Mouse (Mus musculus): ENCODE results near the gene Gm4894.

Gene Gm4894

DNA sequence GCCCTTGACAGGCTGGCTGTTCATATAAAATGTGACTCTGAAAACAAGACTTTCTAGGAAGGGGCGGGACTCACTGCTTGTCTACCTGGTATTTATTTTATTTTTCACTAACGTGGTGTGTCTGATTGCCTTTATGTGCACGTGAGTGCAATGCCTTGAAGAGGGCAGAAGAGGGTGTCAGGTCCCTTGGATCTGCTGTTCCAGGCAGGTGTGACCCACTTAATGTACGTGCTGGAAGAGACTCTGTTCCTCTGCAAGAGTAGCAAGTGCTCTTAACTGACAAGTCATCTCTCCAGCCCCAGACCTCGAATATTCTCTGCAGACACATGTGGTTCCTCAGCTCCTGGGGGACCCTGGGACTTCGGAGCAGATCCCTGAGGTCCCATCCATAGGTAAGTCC is at the start of gene Gm4894:
TSS of gene Gm4894 (plus strand) at position 301 of the 400 bp plus-strand sequence.
- no peak for DNase-seq (ENCODE audit: low read depth, low spot score)

DNA sequence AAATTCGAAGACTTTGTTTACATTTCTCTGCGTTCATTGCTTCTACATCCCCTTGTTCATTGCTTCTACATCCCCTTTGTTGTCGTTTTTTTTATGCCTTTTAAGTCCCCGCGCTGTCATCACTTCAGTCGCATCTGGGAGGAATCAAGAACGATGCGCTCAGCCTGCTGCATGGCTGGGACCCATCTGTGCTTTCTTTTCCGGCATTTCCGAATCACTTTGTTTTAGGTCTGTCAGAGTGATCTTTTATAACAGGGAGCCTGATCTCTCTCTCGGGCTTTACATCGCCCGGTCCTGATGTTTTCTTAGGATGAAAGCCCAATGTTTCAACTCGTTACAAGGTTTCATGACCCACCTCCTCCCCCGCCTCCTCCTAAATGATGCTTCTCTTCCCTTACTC is 44.0 kb upstream of the Gm4894 start:
- no peak for DNase-seq (ENCODE audit: low read depth, low spot score)

DNA sequence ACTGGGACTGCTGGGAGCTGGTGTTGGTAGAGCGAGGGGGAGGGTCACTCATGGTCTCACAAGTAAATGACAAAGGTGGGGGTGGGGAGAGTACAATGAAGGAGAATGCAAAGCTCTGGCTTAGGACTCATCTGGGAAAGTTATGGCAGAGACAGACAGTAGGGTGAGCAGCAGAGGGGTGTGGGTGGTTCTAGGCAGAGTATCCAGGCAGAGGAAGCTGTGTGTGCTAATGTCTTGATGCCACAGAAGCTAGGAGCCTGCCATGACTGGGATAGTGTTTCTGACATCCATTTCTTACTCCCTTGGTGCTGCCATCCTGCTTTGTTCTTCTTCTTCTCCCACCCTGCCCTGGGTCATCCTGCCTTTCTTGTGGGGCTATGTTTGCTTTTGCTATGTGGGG is 38.8 kb upstream of the Gm4894 start:
- DNase-seq (ENCODE audit: low read depth, low spot score), result no peak

DNA sequence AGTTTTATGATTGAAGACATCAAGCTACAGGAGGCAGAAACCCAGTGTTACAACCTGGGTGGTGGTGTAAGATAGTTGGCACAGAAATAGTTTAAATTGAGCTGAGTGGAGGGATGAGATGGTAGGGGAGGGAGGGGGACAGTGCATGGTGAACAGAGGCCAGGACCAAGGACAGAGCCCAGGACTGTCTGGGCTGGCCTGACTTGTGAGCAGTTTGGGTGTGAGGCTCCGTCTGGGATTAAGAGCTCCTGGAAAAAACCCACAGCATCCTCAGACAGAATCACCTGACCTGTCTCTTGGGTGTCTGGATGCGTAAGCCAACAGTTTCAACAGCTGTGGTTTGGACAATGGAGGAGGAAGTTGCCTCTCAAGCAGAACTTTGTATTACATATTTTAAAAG is 35.6 kb upstream of the Gm4894 start:
- DNase-seq (ENCODE audit: low read depth, low spot score), result no peak

DNA sequence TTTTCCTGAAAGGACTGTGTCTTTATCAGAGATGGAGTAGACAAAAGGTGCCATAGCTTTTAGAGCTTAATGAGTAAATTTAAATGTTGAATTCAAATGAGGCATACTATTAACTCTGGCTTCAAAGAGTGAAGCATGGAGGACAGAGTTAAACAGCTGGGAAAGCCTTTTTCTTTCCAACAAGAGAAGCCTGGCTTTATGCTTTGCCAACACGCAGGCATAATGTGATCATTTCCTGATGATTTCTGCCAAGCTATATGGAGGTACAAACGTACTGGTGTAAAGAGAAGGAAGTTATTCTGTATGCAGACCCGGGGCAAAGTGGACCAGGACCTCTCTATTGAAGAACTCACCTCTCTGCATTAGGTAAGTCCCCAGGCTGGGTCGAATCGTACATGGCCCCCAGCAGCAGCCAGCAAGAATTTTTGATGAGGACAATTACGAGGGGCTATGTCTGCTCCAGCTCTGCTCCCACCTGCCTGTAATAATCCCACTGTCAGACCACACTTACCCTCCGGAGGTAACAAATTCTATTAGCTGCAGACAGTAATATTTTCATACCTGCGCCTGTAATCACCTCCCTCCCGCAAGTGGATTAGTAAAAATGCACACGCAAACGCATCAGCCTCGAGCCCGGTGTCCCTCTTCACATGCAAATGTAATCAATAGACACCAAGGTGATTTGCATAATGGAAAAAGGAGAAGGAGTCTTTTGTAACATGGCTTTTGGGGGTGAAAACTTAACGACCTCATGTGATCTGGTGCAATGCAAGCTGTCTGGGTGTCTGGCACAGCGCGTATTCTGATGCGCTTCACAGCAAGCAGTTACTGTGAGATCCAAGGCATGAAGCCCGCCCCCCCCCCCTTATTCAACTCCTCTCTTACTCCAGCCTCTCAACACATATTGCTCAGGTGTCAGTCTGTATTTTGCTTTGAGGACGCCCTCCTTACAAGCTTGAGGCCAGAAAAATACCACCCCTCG is 32.4 kb upstream of the Gm4894 start:
- DNase-seq (ENCODE audit: low read depth, low spot score), result no peak

DNA sequence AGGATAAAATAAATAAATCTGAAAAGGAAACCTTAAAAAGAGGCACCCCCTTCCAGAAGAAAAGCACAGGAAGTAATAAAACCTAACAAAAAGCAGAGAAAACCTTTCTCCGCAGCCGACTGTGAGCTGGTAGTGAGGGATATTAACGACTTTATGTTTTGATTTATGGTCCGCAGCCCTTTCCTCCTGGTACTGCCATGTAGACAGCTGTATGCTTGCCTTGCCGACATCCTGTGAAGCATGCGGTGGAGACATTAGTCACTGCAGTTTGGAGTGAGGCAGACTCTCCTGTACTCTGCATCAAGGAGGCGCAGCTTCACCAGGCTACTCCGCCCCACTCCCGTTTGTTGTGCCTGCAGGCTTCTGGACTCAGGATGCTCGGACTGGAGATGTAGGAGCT is 25.8 kb upstream of the Gm4894 start:
- DNase-seq (ENCODE audit: low read depth, low spot score), result no peak

DNA sequence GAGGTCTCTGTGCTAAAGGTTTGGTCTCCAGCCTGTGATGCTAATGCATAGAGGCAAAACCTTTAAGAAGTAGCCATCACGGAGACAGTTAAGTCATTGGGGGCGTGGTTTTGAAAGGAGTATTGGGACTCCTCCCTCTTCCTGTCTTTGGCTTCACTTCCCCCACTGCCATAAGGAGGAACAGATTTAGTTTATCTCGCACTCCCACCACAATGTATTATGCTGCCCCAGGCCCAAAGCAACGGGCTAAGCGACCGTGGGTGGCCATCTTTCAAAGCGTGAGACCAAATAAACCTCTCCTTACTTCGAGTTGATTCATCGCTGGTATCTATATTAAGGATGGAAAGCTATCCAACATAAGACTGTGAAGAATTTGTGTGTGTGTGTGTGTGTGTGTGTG is 22.9 kb upstream of the Gm4894 start:
- DNase-seq (ENCODE audit: low read depth, low spot score), result no peak

DNA sequence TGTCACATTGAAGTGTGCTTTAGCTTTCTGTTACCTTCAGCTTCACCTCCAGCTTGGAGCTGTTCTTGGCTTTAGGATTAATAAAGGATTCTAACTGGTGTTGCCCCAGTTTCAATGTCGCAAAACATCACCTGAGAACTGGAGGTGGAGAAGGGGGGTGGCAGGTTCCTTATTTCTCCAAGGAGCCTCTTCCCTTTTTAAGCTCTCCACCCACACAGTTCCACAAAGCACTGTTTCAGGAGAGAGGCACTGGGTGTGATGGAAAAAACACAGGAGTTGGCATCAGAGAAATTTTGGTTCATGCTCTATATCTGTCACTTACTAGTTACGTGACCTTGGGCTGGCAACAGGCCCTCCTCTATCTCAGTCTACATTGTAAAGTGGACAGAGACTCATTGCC is 21.3 kb upstream of the Gm4894 start:
- no peak for DNase-seq (ENCODE audit: low read depth, low spot score)

DNA sequence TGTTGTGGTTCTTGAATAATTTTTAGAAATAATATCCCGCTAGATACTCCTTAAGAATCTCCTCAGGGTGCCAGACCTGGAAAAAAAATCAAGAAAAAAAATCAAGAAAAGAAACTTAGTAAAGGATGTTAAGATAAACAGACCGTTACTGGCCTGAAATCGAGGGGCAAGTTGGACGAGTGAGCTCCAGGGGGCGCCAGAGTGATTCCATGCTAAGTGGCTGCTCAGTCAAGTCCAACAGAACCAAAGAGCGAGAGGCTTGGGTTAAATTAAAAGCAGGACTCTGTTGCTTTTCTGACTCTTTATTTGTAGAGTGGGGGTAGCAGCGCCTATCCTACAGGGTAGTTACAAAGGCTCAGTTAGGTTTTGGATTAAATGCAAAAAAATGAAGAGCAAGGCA is 3.5 kb upstream of the Gm4894 start:
- DNase-seq (ENCODE audit: low read depth, low spot score), result no peak

DNA sequence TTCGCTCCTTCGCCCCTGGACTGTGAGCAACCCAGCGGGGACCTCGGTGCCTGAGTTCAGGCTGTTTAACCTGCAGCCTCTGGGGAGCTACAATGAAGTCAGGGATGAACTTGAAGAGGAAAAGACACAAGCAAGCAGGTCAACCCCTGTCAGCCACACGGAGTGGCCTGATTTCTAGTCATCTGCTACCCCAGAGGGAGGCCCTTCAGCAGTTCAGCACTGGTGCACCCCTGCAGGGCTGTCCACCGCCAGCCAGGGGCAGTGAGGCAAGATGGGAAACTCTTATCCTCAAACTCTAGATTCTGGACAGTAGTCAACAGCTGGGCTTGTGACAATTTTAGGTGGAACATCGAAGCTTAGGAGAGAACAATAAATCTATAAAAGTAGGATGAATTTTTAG is 18.6 kb downstream of the Gm4894 start:
- DNase-seq (ENCODE audit: low read depth, low spot score), result no peak

DNA sequence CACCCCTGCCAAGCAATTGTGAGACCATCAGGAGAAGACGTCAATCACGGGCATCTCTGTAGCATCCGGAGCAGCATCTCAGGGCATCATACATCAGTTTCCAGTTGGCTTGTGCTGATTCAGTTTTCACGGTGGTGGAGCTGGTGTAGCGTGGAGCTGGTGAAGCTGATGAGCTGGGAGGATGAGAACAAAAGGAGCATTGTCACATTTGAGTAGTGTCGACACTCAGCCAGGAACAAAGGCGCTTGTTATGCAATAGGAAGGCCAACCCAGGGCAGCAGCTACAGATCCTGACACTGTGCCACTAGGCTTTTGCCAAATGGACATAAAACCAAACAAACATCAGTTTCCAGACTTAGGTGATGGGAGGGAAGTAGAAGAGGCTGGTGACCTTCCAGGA is 23.2 kb downstream of the Gm4894 start:
- DNase-seq (ENCODE audit: low read depth, low spot score), result no peak

DNA sequence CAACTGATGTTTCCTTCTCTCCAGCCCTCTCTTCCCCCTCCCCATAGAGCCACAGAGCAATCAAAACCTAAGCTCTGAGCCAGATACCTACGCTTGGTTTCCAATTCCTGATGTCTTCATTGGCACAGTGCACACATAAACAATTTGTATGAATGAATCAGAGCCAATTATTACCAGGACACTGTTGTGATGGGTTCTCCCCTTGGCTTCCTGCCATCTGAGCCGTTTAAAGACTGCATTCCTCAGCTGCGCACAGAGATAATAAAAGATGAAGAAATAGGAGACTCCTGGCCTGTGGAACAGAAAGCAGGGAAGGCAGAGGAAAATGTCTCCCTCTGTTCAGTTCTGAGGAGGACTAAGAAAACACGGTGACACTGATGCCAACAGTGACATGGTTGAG is 25.6 kb downstream of the Gm4894 start:
- no peak for DNase-seq (ENCODE audit: low read depth, low spot score)

DNA sequence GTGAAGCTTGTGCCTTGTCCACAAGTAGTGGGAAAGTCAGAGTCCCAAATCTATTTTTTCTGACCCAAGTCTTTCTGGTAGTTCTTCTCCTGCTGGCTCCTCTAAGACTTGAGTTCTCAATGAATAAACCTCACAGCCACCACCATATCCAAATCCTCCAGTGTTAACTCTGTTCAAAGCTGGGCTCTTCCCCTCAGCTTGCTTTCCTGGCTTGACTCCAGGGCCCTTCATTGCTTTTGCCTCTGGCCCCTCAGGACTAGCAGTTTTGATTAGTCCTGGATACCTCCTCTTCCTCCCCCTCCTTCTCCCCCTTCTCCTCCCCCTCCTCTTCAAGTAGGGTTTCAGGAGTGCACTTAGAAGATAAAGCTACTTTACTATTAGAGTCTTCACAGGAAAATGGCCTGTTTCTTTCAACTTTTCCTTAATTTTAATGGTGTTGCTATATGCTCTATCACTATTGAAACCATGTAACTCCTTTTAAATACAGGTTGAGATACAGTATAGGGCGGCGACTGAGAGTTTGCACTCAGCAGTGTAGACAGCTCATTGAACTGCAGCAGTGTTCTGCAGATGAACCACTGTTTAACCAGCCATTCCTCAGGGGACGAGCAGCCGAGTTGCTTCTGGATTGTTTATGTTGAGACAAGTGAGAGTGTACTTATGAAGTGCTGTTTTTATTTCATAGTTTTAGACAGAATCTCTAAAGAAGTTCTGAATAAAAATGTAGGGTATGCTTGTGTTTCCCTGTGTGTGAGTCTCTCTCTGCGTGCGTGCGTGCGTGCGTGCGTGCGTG is 26.4 kb downstream of the Gm4894 start:
- DNase-seq (ENCODE audit: low read depth, low spot score), result no peak

DNA sequence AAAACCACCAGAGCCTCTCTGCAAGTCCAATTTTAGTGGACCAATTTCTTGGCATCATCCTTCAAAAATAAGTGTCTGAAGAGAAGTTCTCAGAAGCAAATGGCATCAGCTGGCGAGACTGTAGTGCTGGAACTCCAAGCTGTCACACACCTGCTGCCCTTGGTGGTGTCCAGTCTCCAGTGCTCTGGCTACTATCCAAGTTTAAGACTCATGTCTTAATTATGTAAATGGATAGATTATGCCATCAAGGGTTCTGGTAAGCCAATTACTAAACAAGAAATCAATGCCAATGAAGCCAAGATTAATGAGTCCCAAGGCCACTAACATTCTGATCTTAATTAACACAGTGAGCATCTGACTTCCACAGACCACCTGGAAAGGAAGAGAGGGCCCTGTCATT is 44.8 kb downstream of the Gm4894 start:
- no peak for DNase-seq (ENCODE audit: low read depth, low spot score)

DNA sequence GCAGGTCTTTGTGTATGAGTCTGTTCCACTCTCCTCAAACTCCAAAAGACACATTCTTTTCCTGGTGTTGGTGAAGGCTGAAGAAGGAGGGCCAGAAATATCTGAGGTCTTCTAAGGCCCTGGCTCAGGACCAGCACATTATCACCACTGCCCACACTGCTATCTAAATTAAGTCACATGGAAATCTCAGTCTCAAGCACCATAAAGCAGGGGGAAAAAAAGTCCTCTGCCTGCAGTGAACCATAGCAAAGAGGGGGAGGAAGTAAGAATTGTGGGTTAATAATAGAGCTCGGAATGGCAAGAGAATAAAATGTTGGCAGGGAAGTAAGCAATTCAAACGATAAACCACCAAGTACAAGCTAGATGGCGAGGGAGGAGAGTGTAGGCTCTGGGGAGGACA is 57.2 kb downstream of the Gm4894 start:
- no peak for DNase-seq (ENCODE audit: low read depth, low spot score)

DNA sequence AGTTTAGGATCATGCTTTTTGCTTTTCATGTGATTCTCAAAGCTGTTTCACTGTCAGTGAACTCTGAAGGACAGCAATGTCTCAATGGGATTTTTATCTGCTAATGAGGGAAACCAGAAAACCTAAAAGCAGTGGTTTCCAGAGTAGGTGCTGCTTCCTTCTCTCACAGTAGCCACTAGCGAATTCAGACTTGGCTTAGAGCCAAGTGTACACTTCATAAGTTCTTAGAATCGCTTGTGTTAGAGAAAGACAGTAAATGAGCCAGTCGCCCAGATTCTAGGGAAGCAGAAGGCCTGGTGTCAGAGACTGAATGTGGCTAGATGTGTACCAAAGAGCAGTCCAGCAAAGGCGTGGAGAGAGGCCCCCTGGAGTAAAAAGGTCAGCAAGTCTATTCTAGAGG is 60.5 kb downstream of the Gm4894 start:
- DNase-seq (ENCODE audit: low read depth, low spot score), result no peak

DNA sequence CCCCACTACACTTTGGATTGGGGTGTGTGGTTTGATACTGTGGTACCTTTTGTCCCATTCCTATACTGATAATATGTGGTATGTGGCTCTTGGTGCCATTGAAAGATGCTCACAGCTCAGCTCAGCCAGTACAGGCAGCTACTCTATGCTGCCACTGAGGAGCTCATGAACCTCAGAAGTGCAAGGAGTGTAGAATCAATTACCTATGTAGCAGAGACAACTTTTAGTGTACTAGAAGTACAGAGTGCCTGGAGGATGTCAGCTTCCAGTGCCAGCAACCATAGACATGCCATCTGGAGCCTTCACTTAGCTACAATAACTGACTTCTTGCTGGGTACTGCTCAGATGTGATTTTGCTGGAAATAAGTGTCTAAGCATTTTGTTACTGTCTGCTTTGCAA is 68.3 kb downstream of the Gm4894 start:
- no peak for DNase-seq (ENCODE audit: low read depth, low spot score)

Measured in retina, adult 2 months (tissue).